Mouse (Mus musculus) induced T-regulatory cell, adult 2 months (primary cell): ENCODE measurements around the gene Vta1.
A peak's percentile ranks its signal among the peaks of the same experiment; 100 is the strongest.

ENCODE experiments used
- DNase-seq: peaks from one replicate; pipeline ENCODE4 v3.0.0-alpha.2; 2012; ENCODE audit warnings: low read depth

Vta1 gene

DNA sequence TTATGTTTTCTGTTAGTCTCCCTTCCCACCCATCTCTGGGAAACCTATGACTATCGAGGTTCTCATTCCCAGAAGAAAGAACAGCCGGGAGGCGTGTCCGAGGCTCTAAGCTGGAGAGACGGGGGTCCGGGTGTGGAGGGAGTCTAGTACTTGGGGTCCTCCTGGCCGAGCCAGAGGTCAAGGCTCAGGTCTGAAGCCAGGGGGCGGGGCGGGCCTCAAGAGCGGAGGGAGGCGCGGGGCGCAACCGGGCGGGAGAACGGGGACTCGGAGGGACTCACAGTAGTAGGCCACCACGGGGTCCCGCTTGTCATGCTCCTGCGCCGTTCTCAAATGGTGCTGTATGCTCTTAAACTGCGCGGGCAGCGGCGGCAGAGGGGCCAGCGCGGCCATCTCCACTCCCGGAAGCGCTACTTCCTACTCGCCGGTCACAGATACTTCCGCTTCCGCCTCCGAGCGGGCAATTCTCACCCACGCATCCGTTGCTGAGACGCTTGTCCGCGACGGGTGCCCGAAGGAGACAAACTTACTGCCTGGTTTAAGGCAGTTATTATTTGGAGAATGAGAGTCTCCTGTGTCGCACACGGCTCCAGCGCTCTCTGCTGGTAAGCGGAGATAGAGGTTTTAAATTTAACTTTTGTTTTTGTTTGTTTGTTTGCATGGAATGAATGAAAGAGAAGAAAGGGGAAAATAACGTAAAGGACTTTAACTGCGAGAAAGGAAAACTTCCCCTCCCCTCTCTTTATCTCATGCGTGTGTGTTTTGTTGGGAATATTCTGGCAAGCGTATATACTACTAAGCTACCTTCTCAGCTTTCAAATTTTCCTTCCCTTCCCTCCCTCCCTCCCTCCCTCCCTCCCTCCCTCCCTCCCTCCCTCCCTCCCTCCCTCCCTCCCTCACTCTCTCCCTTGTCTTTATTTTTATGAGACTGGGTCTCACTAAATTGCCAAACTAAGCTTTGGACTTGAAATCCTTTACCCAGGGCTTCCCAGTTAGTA, at the start of gene Vta1, which contains the start of gene Nmbr:
Gene Vta1 (minus strand): TSS at position 489 of the 995 bp plus-strand sequence.
Gene Nmbr (plus strand): TSS at position 520 of the 995 bp plus-strand sequence.
- peak; percentile 98 for DNase-seq

DNA sequence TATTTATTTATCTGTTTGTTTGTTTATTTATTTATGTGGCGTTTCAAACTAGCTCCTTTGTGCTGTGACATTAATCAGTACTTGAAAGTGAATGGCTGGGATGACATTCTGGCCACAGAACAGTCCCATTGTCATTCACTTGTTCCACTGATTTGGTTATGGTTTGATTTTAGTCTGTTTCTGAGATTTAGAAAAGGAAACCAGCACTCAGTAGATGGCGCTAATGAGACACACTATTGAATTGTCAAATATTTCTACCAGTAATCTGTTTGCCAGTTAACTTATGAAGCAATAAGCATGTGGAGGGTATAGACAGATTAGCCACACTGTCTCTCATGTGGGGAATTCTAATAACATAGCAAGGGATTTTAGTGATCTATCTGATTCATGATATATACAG, 28.9 kb upstream of the Vta1 start:
- peak; percentile 43 for DNase-seq

GRCm38 (mm10) chr10:14725671-14726070, 20.3 kb upstream of the Vta1 start:
- DNase-seq: no peak

GRCm38 (mm10) chr10:14718114-14718513, 12.8 kb upstream of the Vta1 start, which contains the start of gene Gje1:
Gene Gje1 (minus strand): TSS chr10:14718214.
- DNase-seq: no peak

DNA sequence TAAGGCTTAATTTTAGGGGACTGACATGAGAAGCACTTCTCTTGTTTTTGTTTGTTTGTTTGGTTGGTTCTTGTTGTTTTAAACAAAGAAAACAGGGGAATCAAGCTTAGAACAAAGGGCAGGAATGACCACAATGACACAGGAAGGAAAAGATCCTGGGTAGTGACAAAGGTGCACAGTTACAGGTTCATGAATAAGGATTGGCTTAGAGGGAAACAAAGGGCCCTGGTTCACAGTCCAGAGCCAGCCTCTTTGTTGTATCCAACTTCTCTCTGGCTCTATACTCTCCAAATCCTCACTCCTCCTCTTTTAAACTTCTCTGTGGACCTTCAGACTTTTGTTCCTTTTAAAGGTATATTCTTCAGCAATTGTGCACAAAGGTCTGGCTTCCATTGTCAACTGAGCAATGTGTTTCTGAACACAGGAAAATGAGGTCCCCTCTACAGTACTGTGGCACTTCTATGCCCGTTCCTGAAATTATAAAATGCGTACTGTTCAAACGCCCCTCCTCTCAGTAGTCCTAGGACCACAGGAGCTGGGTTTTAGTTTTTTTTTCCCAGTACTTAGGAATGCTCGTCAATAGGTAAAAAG, 1.4 kb downstream of the Vta1 start:
- peak; percentile 12 for DNase-seq

GRCm38 (mm10) chr10:14703239-14703638, 2.1 kb downstream of the Vta1 start:
- no peak for DNase-seq

- DNase-seq: no peak
Measured at GRCm38 (mm10) chr10:14690349-14690748, 15.0 kb downstream of the Vta1 start.

GRCm38 (mm10) chr10:14688785-14689442, 16.4 kb downstream of the Vta1 start:
- DNase-seq: no peak

DNA sequence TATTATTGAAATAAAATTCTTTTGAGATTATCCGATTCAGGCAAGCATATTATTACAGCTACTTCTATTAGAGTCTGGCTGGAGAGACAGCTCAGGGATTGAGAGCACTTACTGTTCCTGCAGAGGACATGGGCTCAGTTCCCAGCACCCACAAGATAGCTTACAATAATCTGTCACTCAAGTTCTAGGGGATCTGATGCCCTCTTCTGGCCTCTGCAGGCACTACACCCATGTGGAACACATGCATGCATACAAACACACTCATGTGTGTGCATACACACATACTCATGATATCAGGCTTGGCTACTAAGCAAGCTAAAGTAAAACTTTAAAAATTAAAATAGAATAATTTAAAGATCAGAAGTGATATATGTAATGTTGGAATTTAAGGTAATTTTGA, 19.7 kb downstream of the Vta1 start:
- peak; percentile 10 for DNase-seq

DNA sequence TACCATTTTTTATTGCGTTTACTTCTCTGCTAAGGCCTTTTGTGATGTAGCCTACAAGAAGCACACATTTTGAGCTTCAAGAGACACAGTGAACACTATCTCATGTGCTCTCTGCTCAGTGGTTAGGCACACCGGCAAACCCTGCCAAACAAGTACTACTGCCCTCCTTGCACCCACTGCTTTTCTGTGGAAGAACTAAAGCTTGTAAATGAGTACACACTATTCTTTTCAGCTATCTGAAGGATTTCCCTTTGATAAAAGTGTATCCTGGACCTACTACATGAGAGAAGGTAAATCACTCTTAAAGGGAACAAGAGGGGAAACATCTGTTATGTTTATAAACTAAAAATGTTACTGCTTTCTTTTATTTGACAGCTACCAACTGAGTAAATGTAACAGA, 39.2 kb downstream of the Vta1 start:
- no peak for DNase-seq

DNA sequence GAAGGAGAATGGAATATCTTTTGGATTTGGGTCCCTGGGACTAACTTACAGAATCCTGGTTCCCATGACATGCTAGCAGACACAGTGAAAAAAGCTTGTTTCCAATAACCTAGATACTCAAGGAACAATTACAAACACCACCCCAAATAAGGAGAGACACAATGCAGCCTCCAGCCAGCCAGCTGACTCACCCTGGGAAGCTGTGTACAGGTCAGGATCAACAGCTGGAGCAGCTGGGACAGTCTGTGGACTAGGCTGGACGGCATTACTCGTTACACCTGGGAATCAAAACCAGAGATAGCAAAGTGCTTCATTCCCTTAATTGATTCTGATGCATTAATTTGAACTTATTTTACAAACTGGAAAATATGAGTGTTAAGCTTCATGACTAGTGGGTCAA, 44.5 kb downstream of the Vta1 start:
- no peak for DNase-seq

GRCm38 (mm10) chr10:14639635-14640034, 65.7 kb downstream of the Vta1 start:
- no peak for DNase-seq

- no peak for DNase-seq
Measured at GRCm38 (mm10) chr10:14639043-14639442, 66.3 kb downstream of the Vta1 start.

DNA sequence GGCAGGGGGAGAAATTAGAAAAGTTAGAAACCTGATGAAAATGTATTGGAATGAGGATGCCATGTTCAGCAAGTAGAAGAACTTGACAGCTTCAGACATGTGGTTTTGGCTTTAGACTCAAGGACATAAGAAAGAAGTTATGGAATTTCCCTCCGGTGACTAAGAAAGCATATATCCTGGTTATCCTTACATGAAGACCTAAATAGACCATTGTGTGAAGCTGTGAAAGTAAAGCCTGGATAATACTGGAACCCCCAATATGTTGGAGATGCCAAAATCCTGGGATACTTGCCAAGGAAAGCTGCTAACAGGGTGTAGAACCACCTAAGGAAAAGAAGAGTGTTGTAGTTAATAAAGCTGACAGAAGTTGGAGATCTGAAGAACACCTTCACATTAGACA, 79.7 kb downstream of the Vta1 start:
- no peak for DNase-seq

DNA sequence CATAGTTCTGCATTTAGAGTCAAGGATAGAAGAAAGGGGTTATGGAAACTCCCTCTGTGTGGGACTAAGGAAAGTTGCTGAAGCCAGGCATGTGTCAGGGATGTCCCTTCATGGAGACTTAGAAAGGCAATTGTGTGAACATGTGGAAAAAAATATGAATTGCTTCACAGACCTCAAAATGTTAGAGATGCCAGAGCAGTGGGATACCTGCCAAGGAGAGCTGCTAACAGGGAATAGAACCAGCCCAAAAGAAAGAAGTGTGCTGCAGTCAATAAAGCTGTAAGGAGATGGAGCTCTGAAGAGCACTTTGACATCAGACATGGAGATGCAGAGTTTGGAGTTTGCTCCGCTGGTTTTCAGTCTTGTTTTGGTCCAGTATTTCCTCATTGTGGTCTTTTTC, 86.2 kb downstream of the Vta1 start:
- DNase-seq: no peak

GRCm38 (mm10) chr10:14618301-14618700, 87.1 kb downstream of the Vta1 start:
- no peak for DNase-seq

DNA sequence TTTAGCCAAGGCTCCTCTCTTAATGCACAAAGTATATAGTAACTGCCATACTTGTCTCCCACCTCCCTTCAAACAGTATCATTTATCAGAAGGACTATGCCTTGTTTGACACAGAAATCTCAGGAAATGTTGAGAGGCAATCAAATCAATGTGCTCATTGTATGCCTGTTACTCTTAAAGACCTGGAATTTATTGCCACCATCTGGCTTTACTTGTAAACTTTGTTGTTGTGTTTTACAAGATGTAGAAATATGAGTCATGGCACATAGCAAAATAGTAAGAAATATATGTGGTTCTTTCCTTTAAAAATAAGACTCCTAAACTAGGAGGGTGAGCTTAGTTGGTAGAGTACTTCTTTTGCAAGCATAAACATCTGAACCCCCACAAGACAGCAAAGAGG, 89.9 kb downstream of the Vta1 start:
- no peak for DNase-seq

DNA sequence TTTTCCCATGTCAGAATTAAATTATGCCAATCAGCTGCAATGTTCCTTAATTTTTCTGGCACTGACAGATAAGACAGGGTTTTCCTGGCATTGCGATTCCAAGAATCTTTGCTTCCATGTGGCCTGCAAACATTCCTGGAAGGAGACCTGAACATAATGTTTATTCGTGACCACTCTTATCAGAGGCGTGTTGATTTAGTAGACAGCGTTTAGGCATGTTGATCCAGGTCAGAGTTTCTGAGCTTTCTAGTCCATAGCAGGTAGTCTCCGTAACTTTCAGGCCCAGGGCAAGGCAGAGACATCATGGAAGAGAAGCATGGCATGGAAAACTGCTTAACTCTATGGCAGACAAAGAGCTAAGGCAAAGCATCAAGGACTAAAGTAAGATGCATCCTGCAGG, 97.8 kb downstream of the Vta1 start:
- no peak for DNase-seq
